Mouse (Mus musculus): ENCODE results near the gene Psmd2. TPM values are rescaled to one million over a fixed set of nuclear protein-coding genes. Genes with fewer than 3 reads are reported as not detected.

Gene Psmd2
- 100 to 1,000 TPM; 214 to 240 TPM for total RNA-seq (2021)

DNA sequence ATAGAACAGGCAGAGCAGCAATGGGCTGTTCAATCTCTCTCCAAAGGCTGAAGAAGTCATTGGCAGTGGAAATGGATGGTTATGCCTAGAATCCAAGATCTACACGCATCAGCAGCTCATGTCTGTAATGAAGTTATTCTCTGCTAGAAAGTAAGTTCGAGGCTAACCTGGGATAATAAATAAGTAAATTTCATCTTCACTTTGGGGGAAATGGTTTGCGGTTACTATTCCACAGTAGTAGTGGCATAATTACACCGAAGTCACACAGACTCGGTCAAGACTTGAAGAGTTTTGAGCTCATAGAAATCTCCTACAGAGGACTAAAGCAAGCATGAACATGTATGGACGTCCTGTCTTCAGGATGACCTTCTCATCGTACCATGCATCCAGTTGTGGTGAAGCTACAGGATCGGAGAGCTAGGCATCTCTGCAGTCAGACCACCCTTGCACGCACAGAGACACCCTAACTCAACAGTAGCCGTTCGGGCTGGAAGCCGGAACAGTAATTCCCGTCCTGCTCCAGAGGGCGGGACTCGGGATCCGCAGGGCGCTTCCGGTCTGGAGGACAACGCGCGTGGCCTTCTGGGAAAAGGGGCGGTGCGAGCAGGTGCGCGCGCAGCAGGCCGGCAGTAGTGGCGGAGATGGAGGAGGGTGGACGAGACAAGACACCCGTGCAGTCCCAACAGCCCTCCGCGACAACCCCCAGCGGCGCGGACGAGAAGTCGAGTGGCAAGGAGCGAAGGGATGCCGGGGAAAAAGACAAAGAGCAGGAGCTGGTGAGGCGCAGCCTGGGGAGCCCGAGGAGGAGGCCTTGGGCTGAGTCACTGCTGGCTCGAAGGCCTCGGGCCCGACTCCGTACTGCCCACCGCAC, at the start of gene Psmd2:
TSS of gene Psmd2 (plus strand) at position 577 of the 871 bp plus-strand sequence.
- intact Hi-C loops (cut with DNase I) = loop anchor here (5.0 kb wide), 2 partner anchors 134 to 154 kb away; partner anchors contain the start of genes Dvl3 and Eif2b5
- peak; percentile 97 to 98 for DNase-seq (ENCODE audit: low spot score in 2 of 2)

DNA sequence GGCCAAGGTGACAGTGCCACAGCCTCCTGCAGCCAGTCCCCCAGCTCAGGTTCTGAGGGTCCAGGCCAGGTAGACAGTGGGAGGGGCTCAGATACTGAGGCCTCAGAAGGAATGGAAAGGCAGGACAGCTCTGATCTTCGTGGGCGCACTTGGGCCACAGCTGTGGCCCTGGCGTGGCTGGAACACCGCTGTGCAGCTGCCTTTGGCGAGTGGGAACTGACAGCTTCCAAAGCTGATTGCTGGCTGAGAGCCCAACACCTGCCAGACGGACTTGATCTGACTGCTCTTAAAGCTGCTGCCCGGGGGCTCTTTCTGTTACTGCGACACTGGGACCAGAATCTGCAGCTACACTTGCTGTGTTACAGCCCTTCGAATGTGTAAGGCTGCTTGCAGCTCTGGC, 46.7 kb upstream of the Psmd2 start:
- intact Hi-C loops (cut with DNase I) = no loop called here
- no peak for DNase-seq (ENCODE audit: low spot score in 2 of 2)

DNA sequence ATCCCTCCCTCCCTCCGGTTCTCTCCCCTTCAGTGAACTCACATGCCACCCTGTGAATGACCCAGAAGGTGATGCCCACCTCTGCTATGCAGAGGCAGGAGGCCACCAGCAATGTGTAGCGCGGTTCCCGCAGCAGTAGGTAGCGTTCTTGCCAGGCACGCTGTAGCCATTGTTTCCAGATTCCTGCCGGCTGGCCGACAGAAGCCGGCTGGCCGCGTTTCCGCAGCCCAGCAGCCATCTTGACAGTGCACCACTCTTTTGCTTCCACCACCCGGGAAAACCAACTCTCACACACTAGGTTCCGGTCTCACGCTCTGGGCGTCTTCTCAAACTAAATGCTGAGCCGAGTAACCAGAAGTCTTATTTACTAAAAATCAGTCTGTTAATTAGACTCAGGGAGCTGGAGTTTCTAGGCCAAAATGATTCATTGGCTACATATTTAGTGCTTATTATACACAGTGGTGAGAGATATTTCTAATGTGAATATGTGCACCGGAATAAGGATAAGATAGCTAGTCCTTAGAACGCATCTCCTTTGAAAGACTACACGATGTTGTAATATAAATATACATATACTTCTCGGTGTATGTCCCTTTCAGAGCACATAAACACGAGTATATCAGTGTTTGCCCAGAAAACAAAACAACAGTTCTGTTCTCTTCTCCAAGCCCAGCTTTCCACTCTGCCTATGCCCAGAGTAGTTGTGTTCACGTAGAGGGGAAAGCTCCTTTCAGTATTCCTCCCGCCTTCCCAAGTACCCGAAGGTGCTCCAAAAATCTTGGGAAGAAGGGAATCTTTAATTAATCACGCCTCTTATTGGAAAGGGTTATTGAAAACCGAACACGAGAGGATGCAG, 40.7 kb upstream of the Psmd2 start:
- peak; percentile 77 to 79 for DNase-seq (ENCODE audit: low spot score in 2 of 2)
- intact Hi-C loops (cut with DNase I) = loop anchor here (1.0 kb wide), 1 partner anchor 20 kb away; no protein-coding TSS in a partner anchor

DNA sequence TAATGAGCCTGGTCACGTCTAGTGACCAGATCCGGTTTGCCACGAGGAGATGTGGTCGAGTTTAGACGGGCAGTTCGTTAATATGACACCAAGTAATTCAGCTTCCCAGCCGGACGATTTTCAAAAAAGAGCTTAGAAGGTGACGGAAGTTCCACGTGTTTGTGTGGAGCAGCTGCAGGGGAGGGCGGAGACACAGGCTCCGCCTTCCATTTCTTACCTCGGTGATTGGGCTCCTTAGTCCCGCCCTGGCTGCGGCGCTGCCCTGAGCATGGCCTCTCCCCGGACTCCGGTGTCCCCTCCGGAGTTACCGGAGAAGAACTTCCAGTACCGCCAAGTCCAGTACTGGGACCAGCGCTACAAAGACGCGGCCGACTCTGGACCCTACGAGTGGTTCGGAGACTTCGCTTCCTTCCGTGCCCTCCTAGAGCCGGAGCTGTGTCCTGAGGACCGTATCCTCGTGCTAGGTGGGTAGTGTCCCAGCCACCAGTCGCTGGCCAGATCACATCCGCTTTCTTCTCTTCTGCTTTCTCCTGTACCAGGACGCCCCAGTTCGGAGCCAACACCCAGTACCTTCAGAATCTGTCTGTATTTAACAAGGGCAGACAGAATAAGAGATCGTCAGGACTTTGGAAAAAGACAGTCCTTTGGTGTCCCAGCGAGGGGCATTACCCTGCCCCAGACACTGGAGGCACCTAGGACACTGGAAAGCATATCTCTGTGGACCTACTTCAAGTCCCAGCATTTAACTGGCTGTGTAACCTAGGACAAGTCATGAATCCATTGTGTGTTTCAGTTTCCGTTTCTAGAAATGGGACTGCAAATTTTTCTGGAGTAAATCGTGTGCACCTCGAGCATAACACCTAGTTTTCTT, 39.9 kb upstream of the Psmd2 start, which contains the start of the genes Eef1akmt4, Gm49333 and Alg3:
TSS of gene Eef1akmt4 (plus strand) at position 237 of the 871 bp plus-strand sequence.
TSS of gene Gm49333 (plus strand) at position 254 of the 871 bp plus-strand sequence.
TSS of gene Alg3 (minus strand) at position 379 of the 871 bp plus-strand sequence.
- intact Hi-C loops (cut with DNase I) = loop anchor here (1.0 kb wide), 1 partner anchor 21 kb away; no protein-coding TSS in a partner anchor
- peak; percentile 71 to 73 for DNase-seq (ENCODE audit: low spot score in 2 of 2)

DNA sequence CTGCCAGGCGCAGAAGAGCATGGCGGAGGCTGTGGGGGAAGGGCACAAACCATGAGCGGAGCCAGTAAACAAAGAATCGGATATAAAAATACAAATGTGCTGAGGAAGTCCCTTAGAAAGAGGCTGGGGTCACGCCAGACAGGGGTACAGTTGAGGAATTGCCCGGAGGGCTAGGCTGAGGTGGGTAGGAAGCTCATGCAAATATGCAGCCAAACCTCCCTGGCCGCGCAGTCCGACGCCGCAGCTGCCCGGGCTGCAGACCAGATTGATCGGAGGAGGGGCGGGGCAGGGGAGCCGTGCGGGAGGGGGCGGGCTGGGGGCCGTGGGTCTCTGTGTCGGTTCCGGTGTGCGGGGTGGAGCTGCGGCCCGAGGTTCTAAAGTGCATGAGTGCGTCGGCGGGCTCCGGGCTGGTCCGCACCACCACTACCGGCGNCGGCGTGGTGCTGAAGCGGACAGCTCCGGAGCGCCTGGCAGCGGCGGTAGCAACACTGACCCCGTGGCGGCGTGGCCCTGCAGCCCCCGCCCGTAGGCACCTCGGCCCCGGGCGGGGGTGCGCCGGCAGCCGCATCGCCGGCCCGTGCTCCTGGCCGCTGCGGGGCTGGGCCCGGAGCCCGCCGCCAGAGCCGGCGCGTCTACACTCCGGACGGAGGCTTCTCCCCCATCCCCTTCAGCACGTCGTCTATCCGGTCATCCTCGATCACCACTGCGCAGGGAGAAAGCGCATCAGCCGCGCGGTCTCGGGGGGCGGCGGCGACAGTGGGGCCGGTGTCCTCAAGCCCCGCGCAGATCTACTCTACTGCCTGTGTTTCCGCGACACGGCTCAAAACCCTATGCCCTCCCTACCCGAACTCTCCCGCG, 31.7 kb upstream of the Psmd2 start:
- peak in 1 of 2 experiments; percentile 19 for DNase-seq (ENCODE audit: low spot score in 2 of 2)
- intact Hi-C loops (cut with DNase I) = no loop called here

DNA sequence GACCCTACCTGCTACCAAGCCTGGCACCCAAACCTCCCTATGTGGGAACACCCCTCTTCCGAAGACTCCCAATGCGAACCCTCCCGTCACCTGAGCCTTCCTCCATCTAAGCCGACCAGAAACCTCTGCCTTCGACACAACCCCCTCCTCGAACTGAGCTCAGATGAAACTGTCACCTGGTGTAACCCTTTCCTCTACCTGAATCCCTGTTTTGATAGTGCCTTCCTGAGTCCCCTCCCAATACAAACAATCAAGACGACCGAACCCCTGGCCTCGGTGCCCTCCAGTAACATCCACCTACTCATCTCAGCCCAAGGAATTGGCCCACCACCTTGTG, 31.1 kb upstream of the Psmd2 start:
- no peak for DNase-seq (ENCODE audit: low spot score in 2 of 2)
- intact Hi-C loops (cut with DNase I) = no loop called here

DNA sequence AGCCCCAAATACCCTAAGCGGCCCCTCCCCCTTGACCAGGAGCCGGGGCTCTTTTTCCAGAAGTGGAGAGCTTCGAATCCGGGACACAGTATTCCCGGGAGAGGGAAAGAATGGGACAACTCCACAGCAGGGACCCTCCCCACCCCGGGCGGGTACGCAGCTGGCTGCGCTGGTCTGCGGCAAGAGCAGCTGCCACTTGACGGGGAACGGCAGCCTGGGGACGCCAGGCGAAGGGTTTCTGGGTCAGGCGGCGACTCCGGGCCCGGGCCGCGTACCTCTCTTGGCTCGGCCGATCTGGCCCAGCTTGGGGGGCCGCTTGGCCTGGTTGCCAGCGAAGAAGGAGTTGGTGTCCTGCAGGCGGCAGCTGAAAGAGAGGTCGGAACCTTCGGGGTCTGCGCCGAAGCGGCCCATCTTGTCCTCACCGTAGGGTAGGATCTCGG, 30.7 kb upstream of the Psmd2 start:
- intact Hi-C loops (cut with DNase I) = no loop called here
- DNase-seq (ENCODE audit: low spot score in 2 of 2) = peak in 1 of 2 experiments; percentile 53

DNA sequence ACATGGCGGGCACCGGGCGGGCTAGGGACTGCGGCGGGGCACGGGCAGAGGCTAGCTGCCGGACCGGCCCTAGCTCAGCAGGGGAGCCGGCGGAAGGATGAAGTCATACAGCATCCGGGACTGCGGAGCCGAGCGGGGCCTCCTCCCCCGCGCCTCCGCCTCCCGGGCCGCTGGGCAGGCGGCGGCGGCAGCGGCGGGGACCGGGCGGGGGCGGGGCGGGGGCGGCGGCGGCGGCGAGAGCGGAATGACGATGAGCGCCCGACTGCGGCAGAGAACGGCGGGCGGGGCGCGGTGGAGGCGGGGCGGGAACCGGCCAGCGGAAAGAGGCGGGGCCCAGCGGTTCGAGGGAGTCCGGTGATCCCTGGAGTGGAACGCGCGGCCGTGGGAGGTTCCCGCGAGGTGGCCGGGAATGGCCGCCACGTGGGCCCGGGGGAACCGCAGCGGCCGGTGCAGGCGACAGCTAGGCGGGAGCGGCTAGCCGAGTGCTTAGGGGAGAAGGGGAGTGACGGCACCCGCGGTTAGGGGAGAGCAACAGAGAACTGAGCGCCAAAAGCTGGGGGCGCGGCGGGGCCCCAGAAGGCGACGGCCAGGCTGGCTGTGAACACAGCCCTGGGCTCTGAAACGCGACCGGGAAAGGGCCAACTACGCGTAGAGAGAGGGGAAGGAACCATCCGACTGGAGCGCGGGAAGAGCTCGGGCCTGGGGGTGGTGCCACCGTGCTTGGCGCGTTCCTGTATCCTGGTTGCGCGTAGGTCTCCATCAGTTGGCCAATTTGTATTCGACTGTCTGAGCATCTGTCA, 30.1 kb upstream of the Psmd2 start, which contains the start of gene Camk2n2:
TSS of gene Camk2n2 (minus strand) at position 97 of the 800 bp plus-strand sequence.
- intact Hi-C loops (cut with DNase I) = no loop called here

DNA sequence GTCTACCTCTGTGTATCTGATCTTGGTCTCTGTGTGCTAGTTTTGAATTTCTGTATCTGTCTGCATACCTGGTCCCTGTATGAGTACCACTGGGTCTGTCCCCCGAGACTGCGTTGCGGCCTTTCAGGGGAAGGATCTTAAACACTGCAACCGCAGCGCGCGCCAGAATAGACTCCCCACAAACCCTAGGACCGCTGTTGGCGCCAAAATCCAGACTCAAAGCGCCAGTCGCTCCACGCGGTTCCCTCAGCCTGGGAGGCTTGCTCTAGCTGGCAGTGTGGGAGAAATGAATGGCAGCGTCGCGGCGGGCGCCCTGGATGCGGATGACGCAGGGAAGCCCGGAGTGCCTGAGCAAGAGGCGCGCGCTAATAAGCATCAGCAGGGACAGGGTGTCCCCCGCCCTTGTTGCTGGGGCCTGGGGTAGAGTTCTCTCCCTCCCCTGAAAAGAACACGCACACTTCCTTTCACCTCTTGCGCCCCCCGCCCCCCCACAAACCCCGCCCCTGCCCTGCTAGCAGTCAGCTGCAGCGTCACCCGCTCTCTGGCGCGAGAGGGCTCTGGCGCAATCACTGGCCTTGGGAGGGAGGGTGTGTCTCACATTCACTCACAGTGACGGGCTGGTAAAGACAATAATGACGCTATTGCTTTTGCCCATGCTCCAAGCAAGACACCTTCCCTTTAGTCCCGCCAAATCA, 29.3 kb upstream of the Psmd2 start:
- intact Hi-C loops (cut with DNase I) = no loop called here
- peak; percentile 61 to 71 for DNase-seq (ENCODE audit: low spot score in 2 of 2)

More for the DNA sequence above, 30.1 kb upstream of the Psmd2 start, which contains the start of gene Camk2n2:
- peak; percentile 61 to 71 for DNase-seq (ENCODE audit: low spot score in 2 of 2)

DNA sequence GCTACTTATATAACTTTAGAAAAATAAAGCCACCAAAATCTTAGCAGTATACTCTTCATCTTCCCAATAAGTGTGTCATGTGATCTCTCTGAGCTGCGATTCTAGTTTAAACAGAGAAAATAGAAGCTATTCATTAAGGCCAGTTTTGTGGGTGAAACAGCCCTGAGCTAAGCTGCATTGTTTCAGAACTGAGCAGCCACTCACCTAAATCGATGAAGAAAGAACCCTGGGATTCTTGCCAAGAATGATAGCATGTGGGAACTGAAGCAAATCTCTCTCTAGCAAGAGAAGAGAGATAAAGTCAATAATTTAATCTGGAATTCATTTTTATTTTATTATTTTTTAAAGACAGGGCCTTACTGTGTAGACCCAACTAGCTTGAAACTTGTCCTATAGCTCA, 28.2 kb upstream of the Psmd2 start:
- intact Hi-C loops (cut with DNase I) = no loop called here
- DNase-seq (ENCODE audit: low spot score in 2 of 2) = no peak

DNA sequence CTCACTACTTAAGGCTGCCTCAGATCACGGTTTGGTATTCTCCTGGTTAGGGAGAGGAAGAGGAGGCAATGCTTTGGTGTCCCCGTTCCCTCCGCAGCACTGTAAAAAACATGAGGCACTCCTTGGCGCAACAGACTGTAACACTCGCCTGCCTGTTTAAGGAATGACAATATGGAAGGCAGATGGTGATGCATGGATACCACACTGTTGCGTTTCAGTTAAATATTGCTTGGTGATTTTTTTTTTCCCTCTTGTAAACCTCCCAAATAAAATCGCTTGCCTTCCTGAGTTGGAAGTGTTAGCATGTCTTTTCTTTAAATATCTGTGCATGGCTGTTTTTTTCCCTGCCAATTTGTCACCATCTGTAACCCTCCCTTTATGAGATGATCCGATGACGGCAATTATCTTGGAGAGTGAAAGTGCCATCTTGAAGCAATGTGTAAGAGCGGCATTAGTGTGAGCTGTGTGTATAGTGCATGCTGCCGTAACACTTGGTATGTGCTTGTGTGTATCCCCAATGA, 22.5 kb upstream of the Psmd2 start:
- intact Hi-C loops (cut with DNase I) = no loop called here

DNA sequence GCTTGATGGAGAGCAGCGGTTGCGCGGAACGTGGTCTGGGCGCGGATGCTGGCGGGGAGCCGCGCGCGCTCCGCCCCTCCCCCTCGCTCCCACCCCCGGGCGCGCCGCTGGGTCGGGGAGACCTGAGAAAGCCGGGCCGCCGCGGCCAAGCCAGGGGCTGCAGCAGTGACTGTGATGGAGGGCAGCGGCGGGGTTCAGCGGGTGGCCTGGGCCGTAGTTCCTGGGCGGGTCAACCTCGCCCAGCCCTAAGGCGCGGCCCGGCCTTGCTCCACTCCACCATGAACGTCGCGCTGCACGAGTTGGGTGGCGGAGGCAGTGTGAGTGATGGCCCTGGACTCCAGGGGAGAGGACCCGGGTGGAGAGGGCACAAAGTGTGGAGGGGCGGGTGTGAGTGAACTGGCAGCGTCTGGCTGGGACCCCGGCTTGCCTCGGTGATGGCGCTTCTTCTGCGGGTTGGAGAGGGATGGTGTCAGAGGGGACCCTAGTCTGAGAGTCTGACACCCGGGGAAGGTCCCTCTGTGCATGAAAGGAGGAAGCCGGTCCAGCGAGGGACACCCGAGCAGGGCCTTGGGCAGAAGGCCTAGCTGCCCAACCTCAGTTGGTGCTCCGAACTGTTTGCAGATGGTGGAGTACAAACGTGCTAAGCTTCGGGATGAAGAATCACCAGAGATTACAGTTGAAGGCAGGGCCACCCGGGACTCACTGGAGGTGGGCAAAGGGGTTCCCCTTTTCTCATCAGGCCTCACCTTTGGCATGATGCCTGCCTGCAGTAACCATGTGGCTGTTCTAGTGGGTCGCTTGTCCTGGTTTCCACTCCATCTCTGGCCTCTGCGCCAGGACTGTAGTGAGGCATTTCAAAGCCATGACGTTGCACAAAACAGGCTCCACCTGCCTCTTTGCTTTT, 21.5 kb upstream of the Psmd2 start, which contains the start of gene Ece2:
TSS of gene Ece2 (plus strand) at position 98 of the 904 bp plus-strand sequence.
- intact Hi-C loops (cut with DNase I) = no loop called here
- peak in 1 of 2 experiments; percentile 38 for DNase-seq (ENCODE audit: low spot score in 2 of 2)

More for the DNA sequence above, 22.5 kb upstream of the Psmd2 start:
- DNase-seq (ENCODE audit: low spot score in 2 of 2) = peak; percentile 54 to 59

DNA sequence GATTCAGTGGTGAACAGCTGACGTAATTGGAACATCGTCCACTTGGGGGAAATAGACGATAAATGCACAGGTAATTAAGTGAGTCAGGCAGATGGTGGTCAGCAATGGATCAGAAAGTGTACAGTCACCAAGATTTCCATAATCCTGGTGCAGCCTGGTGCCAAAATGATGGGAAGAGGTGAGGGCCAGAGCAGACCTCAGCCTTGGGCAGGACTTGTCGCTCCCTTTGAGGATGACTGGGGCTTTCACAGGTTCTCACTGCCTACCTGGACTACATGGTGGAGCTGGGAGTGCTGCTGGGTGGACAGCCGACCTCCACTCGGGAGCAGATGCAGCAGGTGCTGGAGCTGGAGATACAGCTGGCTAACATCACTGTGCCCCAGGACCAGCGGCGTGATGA, 14.0 kb upstream of the Psmd2 start:
- intact Hi-C loops (cut with DNase I) = no loop called here
- no peak for DNase-seq (ENCODE audit: low spot score in 2 of 2)

DNA sequence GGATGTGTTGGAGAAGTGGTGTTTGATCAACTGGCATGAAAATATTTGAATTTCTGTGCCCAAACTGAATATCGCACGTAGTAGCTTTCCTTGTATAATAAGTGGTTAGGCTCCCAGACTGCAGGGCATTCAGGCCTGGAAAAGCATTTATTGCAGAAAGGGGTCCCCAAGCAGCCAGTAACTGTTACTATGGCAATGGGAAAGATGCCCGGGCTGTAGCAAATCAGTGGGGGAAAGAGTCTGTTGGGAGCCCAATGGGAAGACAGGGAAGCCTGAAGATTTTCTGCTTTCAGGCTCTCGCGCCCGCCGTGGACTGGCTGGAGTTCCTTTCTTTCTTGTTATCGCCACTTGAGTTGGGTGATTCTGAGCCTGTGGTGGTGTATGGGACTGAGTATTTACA, 13.1 kb upstream of the Psmd2 start:
- intact Hi-C loops (cut with DNase I) = no loop called here
- peak in 1 of 2 experiments; percentile 11 for DNase-seq (ENCODE audit: low spot score in 2 of 2)

DNA sequence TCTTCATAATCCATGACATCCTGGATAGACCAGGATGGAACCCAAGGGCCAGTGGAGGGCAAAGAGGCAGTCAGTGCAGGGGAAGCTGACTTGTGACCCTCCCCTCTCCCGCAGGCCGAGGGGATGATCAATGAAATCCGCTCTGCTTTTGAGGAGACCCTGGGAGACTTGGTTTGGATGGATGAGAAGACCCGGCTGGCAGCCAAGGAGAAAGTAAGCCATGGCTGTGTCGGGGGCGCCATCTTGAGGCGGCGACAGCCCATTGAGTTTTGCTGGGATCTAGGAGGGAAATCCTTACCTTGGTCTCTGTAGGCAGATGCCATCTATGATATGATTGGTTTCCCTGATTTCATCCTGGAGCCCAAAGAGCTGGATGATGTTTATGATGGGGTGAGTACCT, 9.3 kb upstream of the Psmd2 start:
- peak; percentile 67 to 71 for DNase-seq (ENCODE audit: low spot score in 2 of 2)
- intact Hi-C loops (cut with DNase I) = loop anchor here (5.0 kb wide), 1 partner anchor 95 kb away; the partner anchor contains the start of gene Abcf3

Measured in left cerebral cortex, postnatal 36 days (tissue).